Mouse (Mus musculus) midbrain, embryonic 14.5 days (tissue): ENCODE results near the gene Cdk15. TPM values are rescaled to one million over a fixed set of nuclear protein-coding genes. Genes with fewer than 3 reads are reported as not detected.

Source experiments
- ATAC-seq: fragments of 200-750 bp; cut with Nextera tagmentation; 2 replicates; pipeline ENCODE4 v1.8.0; 2017; ENCODE audit warnings: moderate number of reproducible peaks, moderate library complexity; ENCODE audit not compliant: low FRiP score, low TSS enrichment
- DNase-seq: peaks from one replicate; pipeline ENCODE4 v3.0.0-alpha.2; 2015
- H3K27ac ChIP-seq: fragments of 300-500 bp; sonication (generic); replicated peaks from 2 replicates; pipeline ENCODE4 v1.5.1; 2014; ENCODE audit warnings: mild to moderate bottlenecking, low read depth, low read length, moderate library complexity
- H3K27me3 ChIP-seq: fragments of 300-500 bp; sonication (generic); 2 replicates; pipeline ENCODE4 v1.6.1; 2014; ENCODE audit warnings: low read length, control low read depth, mixed read lengths; ENCODE audit not compliant: control insufficient read depth, insufficient read depth
- H3K36me3 ChIP-seq: fragments of 300-500 bp; sonication (generic); 2 replicates; pipeline ENCODE4 v1.6.1; 2014; ENCODE audit warnings: low read length, control low read depth; ENCODE audit not compliant: control insufficient read depth, insufficient read depth
- H3K4me1 ChIP-seq: fragments of 300-500 bp; sonication (generic); 2 replicates; pipeline ENCODE4 v1.6.1; 2014; ENCODE audit warnings: mild to moderate bottlenecking, antibody characterized with exemption, low read length, control low read depth; ENCODE audit not compliant: control insufficient read depth, insufficient read depth
- H3K4me2 ChIP-seq: fragments of 300-500 bp; sonication (generic); 2 replicates; pipeline ENCODE4 v1.6.1; 2014; ENCODE audit warnings: mild to moderate bottlenecking, low read length, moderate library complexity
- H3K4me3 ChIP-seq: fragments of 300-500 bp; sonication (generic); replicated peaks from 2 replicates; pipeline ENCODE4 v1.5.1; 2014; ENCODE audit warnings: low read depth, low read length
- H3K9ac ChIP-seq: fragments of 300-500 bp; sonication (generic); replicated peaks from 2 replicates; pipeline ENCODE4 v1.6.1; 2014; ENCODE audit warnings: mild to moderate bottlenecking, low read length, moderate library complexity
- H3K9me3 ChIP-seq: fragments of 300-500 bp; sonication (generic); 2 replicates; pipeline ENCODE4 v1.6.1; 2016; ENCODE audit warnings: low read length, control low read depth, mixed read lengths; ENCODE audit not compliant: control insufficient read depth
- WGBS: fragments of 180-500 bp; shearing (Covaris S2); extraction: QIAGEN DNeasy Blood & Tissue Kit; methylation state at CpG from one replicate; pipeline ENCODE4 v1.1.7; 2014; 5-methylcytosine and 5-hydroxymethylcytosine counted together
- polyA plus RNA-seq: library from polyadenylated mRNA; unstranded; fragments of >200 nt; fragmentation: Nextera tagmentation; extraction: Ambion mirVana; gene quantifications from 2 replicates; pipeline ENCODE4 v1.2.1, GENCODE M21; 2014

Gene Cdk15
- polyA plus RNA-seq, 1 experiment from 2014 or later: 1.7 TPM

DNA sequence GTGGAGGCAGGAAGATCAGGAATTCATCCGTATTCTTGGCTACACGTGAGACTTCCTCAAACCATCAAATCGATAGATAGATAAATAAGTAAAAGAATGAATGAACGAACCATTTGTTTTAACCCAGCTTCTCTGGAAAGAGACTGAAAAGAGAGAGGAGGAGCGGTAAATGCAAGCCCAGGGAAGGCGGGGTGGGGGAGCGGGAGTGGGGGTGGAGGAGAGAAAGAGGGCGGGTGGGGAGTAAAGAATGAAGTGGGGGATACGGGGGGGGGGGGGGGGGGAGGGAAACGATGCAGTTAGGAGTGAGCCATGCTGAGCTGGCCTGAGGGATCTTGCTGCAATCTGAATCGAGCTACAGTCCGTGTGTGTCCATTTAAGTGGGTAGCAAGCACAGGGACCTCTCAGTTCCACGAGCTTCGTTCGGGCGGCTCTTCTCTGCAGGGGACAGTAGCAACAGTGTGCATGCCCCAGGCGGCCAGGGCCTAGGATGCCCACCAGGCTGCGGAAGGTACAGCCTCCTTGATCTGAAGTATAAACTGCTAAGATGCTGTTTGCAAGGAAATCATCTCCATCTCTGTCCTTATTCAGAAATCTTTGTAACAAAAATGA lies 3.3 kb upstream of the Cdk15 start:
- Histone ChIP-seq H3K9me3 (no peaks in the 10 kb centered on the region), H3K4me1 (peaks cover 14% of the 10 kb centered on the region; the same call in 1 of the 2 replicates), H3K36me3 (no peaks in the 10 kb centered on the region), H3K27me3 (no peaks in the 10 kb centered on the region), H3K4me3 (peak overlapping the region; percentile 24), H3K9ac (0 out of 2 replicates have a peak overlapping the region, but pooled peaks have one; percentile 31), H3K27ac (no peak overlapping the region), H3K4me2 (peak overlapping the region; percentile 51)
- peak; percentile 50 for DNase-seq
- peak; percentile 20; the same call in 1 of the 2 replicates for ATAC-seq
- WGBS: under 1% methylated on average over 18 of the region's 18 CpGs

DNA sequence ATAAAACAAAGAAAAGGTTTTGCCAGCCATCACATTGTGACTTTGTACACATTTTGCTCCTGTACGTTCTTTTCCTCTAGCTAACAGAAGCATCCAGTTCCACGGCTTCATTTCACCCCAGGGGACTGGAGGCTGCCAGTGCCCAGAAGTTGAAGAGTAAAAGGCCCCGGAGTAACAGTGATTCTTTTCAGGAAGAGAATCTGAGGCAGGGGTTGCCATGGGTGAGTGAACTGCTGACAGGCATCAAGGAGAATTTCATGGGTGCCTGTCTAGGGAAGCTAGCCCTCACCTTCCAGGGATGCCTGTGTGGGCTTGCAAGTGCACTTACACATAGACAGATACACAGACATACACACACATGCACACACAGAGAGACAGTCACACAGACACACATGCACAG lies 1.0 kb downstream of the Cdk15 start:
- peak; percentile 38 for DNase-seq
- WGBS: 10% methylated on average over 3 of the region's 3 CpGs
- no peak overlapping the region for H3K4me2 ChIP-seq
- no peak overlapping the region for H3K4me3 ChIP-seq
- H3K4me1 ChIP-seq: peaks cover 14% of the 10 kb centered on the region; the same call in 1 of the 2 replicates
- H3K9ac ChIP-seq: no peak overlapping the region
- ATAC-seq: no peak
- no peaks in the 10 kb centered on the region for H3K27me3 ChIP-seq
- H3K27ac ChIP-seq: no peak overlapping the region
- no peaks in the 10 kb centered on the region for H3K9me3 ChIP-seq
- H3K36me3 ChIP-seq: no peaks in the 10 kb centered on the region

DNA sequence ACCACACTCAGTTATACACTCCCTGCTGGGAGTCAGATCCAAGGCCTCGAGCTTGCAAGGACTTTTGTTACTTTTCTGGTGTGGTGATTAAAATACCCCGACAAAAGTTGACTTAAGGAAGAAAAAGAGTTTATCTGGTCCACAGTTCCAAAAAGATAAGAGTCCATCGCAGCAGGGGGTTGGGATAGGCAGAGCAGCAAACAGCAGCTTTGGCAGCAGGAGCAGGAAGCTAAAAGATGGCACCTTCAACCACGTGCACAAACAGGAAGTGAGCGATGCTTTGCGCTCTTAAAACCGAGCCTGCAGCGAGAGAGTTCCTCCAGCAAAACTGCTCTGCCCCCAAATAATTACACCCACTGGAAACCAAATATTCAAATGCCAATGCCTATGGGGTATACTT lies 12.2 kb downstream of the Cdk15 start:
- Histone ChIP-seq H3K27ac (no peak overlapping the region), H3K9ac (no peak overlapping the region), H3K36me3 (no peaks in the 10 kb centered on the region), H3K4me2 (no peak overlapping the region), H3K9me3 (no peaks in the 10 kb centered on the region), H3K27me3 (no peaks in the 10 kb centered on the region), H3K4me1 (no peaks in the 10 kb centered on the region), H3K4me3 (no peak overlapping the region)
- ATAC-seq (no peak), DNase-seq (no peak)
- 64% methylated on average over 8 of the region's 8 CpGs for WGBS

DNA sequence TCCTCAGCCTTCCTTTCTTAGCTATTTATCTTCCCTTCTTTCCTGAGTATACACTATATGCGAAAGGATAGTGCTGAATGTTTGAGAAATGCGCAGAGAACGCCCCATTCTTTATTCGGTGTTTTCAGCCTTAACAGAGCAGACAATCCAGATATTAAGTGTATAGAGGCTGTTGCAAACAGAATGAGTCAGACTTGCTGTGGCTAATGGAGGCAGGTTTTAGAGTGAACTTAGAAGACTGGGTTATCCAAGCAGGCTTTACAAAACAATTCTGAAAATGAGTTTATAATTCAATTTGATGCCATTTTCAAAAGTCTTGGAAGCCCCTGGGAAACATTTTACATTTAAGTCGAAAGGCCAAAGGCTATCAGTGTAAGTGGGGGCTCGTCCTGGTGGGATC lies 12.8 kb downstream of the Cdk15 start:
- H3K4me3 ChIP-seq: no peak overlapping the region
- ATAC-seq (no peak), DNase-seq (no peak)
- no peaks in the 10 kb centered on the region for H3K27me3 ChIP-seq
- H3K36me3 ChIP-seq: no peaks in the 10 kb centered on the region
- no peak overlapping the region for H3K27ac ChIP-seq
- no peaks in the 10 kb centered on the region for H3K9me3 ChIP-seq
- no peak overlapping the region for H3K9ac ChIP-seq
- H3K4me1 ChIP-seq: no peaks in the 10 kb centered on the region
- WGBS: 80% methylated on average over 6 of the region's 6 CpGs
- H3K4me2 ChIP-seq: no peak overlapping the region

DNA sequence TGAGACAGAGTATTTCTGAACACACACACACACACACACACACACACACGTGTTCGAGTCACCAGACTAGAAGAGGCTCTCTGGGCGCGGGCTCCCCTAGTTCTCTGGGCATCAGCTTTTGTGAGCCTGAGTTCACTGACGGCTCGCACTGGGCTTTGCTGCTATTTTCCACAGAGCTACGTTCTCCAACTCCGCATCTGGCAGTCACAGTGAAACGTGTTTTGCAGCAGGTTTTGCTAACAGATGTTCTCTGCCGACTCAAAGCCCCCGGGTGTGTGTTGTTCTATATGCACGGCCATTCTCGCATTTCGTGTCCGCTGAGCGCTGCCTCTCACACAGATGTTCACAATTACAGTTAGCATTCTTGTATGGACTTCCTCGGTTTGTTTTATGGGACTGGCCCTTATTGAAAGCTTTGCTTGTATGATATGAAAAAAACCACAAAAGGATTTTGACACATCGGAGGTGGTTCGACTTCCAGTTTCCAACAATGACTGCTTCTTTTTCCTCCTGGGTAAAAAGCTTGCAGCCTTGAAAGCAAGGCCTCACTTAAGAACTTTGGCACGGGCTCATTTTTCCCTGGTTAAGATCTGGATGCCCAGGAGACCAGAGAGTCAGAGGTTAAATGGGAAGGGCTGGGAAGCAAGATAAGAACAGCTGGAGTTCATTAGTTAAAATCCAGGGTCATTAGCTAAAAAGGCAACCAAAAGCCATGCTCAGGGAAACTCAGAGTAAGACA lies 13.4 kb downstream of the Cdk15 start:
- 57% methylated on average over 20 of the region's 20 CpGs for WGBS
- no peaks in the 10 kb centered on the region for H3K36me3 ChIP-seq
- no peak overlapping the region for H3K4me3 ChIP-seq
- ATAC-seq (no peak), DNase-seq (peak; percentile 62)
- H3K27ac ChIP-seq: no peak overlapping the region; the same call in 1 of the 2 replicates
- no peaks in the 10 kb centered on the region for H3K4me1 ChIP-seq
- H3K27me3 ChIP-seq: no peaks in the 10 kb centered on the region
- no peak overlapping the region for H3K4me2 ChIP-seq
- no peaks in the 10 kb centered on the region for H3K9me3 ChIP-seq
- H3K9ac ChIP-seq: no peak overlapping the region

DNA sequence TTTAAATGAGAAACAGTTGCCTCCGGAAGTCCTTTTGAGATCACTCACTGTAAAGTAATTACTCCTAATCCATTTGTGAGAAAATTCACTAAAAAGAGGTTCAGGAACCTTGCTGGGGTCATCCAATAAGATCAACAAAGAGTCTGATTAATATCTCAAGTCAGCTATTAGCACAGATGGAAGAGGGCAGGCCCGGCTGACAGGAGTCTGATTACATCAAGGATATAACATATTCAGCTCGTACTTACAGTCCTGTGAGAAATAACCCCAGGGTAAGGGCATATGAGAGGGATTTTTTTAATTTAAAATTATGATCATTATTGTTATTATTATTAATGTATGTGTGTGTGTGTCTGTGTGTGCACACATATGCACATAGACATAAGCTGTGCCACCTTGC lies 15.5 kb downstream of the Cdk15 start:
- DNase-seq: no peak
- Histone ChIP-seq H3K4me1 (no peaks in the 10 kb centered on the region), H3K36me3 (no peaks in the 10 kb centered on the region), H3K27ac (no peak overlapping the region), H3K9me3 (no peaks in the 10 kb centered on the region), H3K4me2 (no peak overlapping the region), H3K27me3 (no peaks in the 10 kb centered on the region), H3K9ac (no peak overlapping the region), H3K4me3 (no peak overlapping the region)
- ATAC-seq: no peak
- WGBS: 50% methylated on average over 3 of the region's 3 CpGs

DNA sequence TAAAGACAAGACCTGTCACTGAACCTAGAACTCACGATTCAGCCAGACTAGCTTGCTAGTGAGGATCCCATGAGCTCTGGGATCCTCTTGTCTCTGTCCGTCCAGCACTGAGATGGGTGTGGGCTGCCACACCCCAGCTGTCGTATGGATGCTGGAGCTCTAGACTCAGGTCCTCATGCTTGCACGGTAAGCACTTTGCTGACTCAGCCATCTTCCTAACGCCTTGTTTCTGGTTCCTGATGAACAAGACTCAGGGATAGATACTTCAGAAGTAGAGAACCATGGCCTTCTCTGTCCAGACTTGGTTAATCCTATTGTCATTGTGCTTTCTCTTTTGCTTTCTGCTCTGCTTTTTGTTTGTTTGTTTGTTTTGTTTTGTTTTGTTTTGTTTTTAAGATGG lies 29.2 kb downstream of the Cdk15 start:
- H3K4me2 ChIP-seq: no peak overlapping the region
- H3K4me1 ChIP-seq: no peaks in the 10 kb centered on the region
- H3K36me3 ChIP-seq: no peaks in the 10 kb centered on the region
- H3K27ac ChIP-seq: no peak overlapping the region
- no peaks in the 10 kb centered on the region for H3K27me3 ChIP-seq
- ATAC-seq (no peak), DNase-seq (no peak)
- 0 out of 2 replicates have a peak, but pooled peaks cover 3% of the 10 kb centered on the region for H3K9me3 ChIP-seq
- no peak overlapping the region for H3K4me3 ChIP-seq
- no peak overlapping the region for H3K9ac ChIP-seq
- 93% methylated on average over 5 of the region's 5 CpGs for whole genome bisulfite sequencing

DNA sequence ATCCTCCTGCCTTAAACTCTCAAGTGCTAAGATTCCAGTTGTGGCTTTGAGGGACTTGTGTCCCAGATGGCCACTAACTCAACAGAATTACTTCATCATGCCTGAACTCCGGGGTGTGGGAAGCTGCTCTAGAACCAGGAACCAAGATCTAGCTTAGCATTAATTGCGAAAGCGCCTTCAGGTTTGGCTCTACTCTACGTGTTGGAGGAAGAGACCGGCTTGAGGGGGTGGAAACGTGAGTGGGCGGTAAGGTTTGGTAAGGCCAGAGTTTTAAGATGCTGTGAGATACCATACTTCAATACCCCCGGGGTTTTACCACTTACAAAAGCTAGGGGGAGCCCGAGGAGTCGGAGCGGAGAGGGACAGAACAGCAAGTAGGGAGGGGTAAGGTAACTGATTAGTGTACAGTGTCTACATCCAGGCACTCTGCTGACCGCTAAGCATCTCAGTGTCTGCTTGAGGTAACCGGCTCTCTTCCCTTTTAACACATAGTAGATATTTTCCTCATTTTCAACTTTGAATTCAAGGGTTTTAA lies 29.7 kb downstream of the Cdk15 start:
- Histone ChIP-seq H3K9me3 (0 out of 2 replicates have a peak, but pooled peaks cover 3% of the 10 kb centered on the region), H3K4me1 (no peaks in the 10 kb centered on the region), H3K27me3 (no peaks in the 10 kb centered on the region), H3K27ac (no peak overlapping the region), H3K4me2 (no peak overlapping the region), H3K4me3 (no peak overlapping the region), H3K9ac (no peak overlapping the region), H3K36me3 (no peaks in the 10 kb centered on the region)
- DNase-seq (no peak), ATAC-seq (no peak)
- 78% methylated on average over 13 of the region's 13 CpGs for WGBS
